Mouse (Mus musculus): ENCODE measurements around the gene Hoxd4.

GRCm38 (mm10) chr2:74746298-74746921 lies 34.7 kb downstream of the Hoxd4 start:
- TF ChIP-seq HCFC1 (IDR thresholded peaks at IDR 0.05; ENCODE audit: borderline replicate concordance, insufficient read depth, low read length) (no peak), ZC3H11A (IDR thresholded peaks at IDR 0.05; ENCODE audit: borderline replicate concordance, low read depth, low read length) (no peak), CHD2 (IDR thresholded peaks at IDR 0.05; ENCODE audit: low read depth, low read length) (no peak)
